Mouse (Mus musculus): ENCODE measurements around the gene Adam10.

GRCm38 (mm10) chr9:70664847-70665246 is 13.9 kb upstream of the Adam10 start:
- TF ChIP-seq TAL1 (IDR thresholded peaks at IDR 0.05; ENCODE audit: low read length) (no peak), GATA1 (IDR thresholded peaks at IDR 0.05; ENCODE audit: low read length) (no peak)
